Mouse (Mus musculus): Measurements from ENCODE around the gene Arnt2. TPM values are rescaled to one million over a fixed set of nuclear protein-coding genes. Genes with fewer than 3 reads are reported as not detected.

Gene Arnt2
- polyA plus RNA-seq, 1 experiment from 2014 or later = 3.4 TPM

DNA sequence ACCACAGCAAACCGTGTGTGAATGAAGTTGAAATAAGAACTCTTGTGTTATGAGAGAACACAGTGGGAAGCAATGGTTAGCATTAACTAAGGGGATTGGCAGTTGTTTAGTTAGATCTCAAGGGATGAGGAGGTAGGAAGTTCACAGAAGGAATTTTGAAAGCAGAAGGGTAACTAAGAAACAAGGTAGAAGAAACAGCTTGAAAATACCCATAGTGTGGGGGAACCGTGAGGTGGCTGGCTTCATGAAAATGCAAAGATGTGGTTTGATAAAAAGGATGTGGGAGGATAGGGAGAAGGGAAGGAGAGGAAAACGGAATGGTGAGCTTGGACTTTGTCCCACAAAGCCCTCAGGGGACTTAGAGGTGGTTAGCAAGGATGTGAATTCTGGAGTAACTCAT, 125.0 kb downstream of the Arnt2 start:
- 71% methylated on average over 3 of the region's 3 CpGs for WGBS
- no peaks in the 10 kb centered on the region for H3K9me3 ChIP-seq

GRCm38 (mm10) chr7:84282231-84282630, 127.7 kb downstream of the Arnt2 start:
- no peak overlapping the region for H3K4me2 ChIP-seq
- 76% methylated on average over 4 of the region's 4 CpGs for WGBS
- no peak overlapping the region for H3K27ac ChIP-seq (replicated peaks)
- H3K36me3 ChIP-seq = no peaks in the 10 kb centered on the region
- H3K9me3 ChIP-seq = no peaks in the 10 kb centered on the region
- no peak for ATAC-seq (ENCODE audit: extremely low read depth, insufficient number of reproducible peaks, low FRiP score, low TSS enrichment)
- no peaks in the 10 kb centered on the region for H3K27me3 ChIP-seq (replicated peaks)
- H3K4me1 ChIP-seq = no peaks in the 10 kb centered on the region
- H3K4me3 ChIP-seq = no peak overlapping the region
- H3K9ac ChIP-seq = no peak overlapping the region

More for the DNA sequence above, 125.0 kb downstream of the Arnt2 start:
- no peak overlapping the region for H3K4me2 ChIP-seq
- H3K9ac ChIP-seq = no peak overlapping the region
- no peak overlapping the region for H3K27ac ChIP-seq (replicated peaks)
- no peaks in the 10 kb centered on the region for H3K27me3 ChIP-seq (replicated peaks)
- ATAC-seq (ENCODE audit: extremely low read depth, insufficient number of reproducible peaks, low FRiP score, low TSS enrichment) = no peak
- no peaks in the 10 kb centered on the region for H3K4me1 ChIP-seq
- H3K36me3 ChIP-seq = peaks cover 5% of the 10 kb centered on the region; the same call in 1 of the 2 replicates
- no peak overlapping the region for H3K4me3 ChIP-seq

GRCm38 (mm10) chr7:84279231-84279630, 130.7 kb downstream of the Arnt2 start:
- H3K4me3 ChIP-seq = no peak overlapping the region
- ATAC-seq (ENCODE audit: extremely low read depth, insufficient number of reproducible peaks, low FRiP score, low TSS enrichment) = peak; percentile 68; the same call in 1 of the 2 replicates
- no peak overlapping the region for H3K27ac ChIP-seq (replicated peaks)
- H3K36me3 ChIP-seq = no peaks in the 10 kb centered on the region
- H3K9me3 ChIP-seq = no peaks in the 10 kb centered on the region
- no peaks in the 10 kb centered on the region for H3K4me1 ChIP-seq
- no peak overlapping the region for H3K9ac ChIP-seq
- H3K4me2 ChIP-seq = no peak overlapping the region
- 64% methylated on average over 1 of the region's 1 CpGs for WGBS
- H3K27me3 ChIP-seq (replicated peaks) = no peaks in the 10 kb centered on the region

DNA sequence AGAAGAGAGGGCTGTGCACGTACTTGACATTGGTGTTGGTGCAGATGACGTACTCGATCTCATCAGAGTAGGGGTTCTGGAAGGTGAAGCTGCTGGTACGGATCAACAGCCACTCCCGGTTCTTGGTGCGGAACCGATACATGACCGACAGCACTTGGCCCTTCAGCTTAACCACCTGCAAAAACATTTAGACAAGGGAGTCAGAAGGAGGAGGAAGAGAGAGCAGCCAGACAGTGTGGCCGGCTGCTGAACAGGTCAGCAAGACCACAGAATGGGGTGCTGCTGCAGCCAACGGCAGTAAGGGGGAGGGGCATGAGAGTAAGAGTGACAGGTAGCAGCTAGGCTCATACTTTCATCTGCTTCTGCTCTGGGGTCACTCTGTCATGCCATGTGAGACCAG, 134.7 kb downstream of the Arnt2 start:
- Histone ChIP-seq H3K4me1 (peaks cover 7% of the 10 kb centered on the region; the same call in 1 of the 2 replicates), H3K36me3 (no peaks in the 10 kb centered on the region), H3K27ac (replicated peaks) (no peak overlapping the region), H3K4me3 (no peak overlapping the region), H3K4me2 (no peak overlapping the region), H3K9ac (no peak overlapping the region), H3K27me3 (replicated peaks) (no peaks in the 10 kb centered on the region; the same call in 1 of the 2 replicates), H3K9me3 (no peaks in the 10 kb centered on the region)
- 71% methylated on average over 10 of the region's 10 CpGs for WGBS
- ATAC-seq (ENCODE audit: extremely low read depth, insufficient number of reproducible peaks, low FRiP score, low TSS enrichment) = no peak

DNA sequence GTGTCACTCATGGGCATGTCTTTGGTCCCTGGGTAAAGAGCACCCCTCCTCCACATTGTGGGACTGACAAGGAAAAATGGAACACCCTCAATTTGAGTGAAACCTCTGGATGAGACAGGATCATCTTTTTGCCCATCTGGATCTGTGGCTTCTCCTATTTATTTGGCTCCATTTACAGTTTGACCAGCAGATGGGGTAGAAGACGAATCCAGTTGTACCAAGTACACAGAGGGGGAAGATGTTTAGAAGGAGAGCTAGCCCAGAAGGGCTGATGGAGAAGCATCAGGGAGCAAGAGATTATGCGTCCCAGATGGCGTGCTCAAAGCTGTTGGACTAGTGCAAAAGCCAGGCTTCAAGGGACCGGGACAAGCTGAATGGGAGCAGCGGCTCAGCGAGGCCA, 136.0 kb downstream of the Arnt2 start:
- Histone ChIP-seq H3K4me2 (no peak overlapping the region), H3K27ac (replicated peaks) (no peak overlapping the region), H3K9me3 (no peaks in the 10 kb centered on the region), H3K36me3 (no peaks in the 10 kb centered on the region), H3K27me3 (replicated peaks) (no peaks in the 10 kb centered on the region; the same call in 1 of the 2 replicates), H3K4me1 (peaks cover 7% of the 10 kb centered on the region; the same call in 1 of the 2 replicates), H3K4me3 (no peak overlapping the region), H3K9ac (no peak overlapping the region)
- WGBS = 66% methylated on average over 6 of the region's 6 CpGs
- no peak for ATAC-seq (ENCODE audit: extremely low read depth, insufficient number of reproducible peaks, low FRiP score, low TSS enrichment)

DNA sequence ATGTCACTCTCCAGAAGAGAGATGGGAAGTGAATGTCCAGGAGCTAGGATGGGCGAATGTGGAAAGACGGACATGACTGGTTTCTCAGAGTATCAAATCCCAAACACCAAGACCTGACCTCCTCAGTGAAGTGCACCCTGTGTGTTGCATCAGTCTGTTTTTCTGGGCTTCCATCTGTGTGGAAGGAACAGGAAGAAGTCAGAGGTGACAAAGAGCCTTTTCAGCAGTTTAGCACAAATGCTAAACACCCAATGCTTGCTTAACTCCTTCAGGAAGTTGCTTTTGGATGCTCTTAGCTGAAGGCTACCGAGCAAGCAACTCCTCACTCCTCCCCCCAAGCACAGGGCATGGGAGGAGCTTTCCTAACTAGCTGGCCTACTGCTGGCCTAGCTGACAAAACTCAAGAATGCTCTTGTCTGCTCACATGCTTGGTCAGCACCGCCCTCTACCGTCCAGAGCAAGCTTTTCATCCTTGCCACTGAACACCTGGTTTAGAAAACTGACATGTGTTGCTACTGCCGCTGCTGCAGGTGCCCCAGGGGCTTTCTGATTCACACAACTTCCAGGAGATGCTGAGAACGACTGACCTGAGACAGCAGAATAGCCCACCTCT, 137.7 kb downstream of the Arnt2 start:
- H3K27ac ChIP-seq (replicated peaks) = 0 out of 2 replicates have a peak overlapping the region, but pooled peaks have one; percentile 15

GRCm38 (mm10) chr7:84271429-84271828, 138.5 kb downstream of the Arnt2 start:
- Histone ChIP-seq H3K36me3 (no peaks in the 10 kb centered on the region), H3K9me3 (no peaks in the 10 kb centered on the region), H3K4me3 (no peak overlapping the region), H3K9ac (no peak overlapping the region), H3K27ac (replicated peaks) (no peak overlapping the region), H3K27me3 (replicated peaks) (no peaks in the 10 kb centered on the region; the same call in 1 of the 2 replicates), H3K4me2 (no peak overlapping the region), H3K4me1 (peaks cover 7% of the 10 kb centered on the region; the same call in 1 of the 2 replicates)
- no peak for ATAC-seq (ENCODE audit: extremely low read depth, insufficient number of reproducible peaks, low FRiP score, low TSS enrichment)
- 87% methylated on average over 5 of the region's 5 CpGs for WGBS

More for the DNA sequence above, 137.7 kb downstream of the Arnt2 start:
- peak; percentile 68; the same call in 1 of the 2 replicates for ATAC-seq (ENCODE audit: extremely low read depth, insufficient number of reproducible peaks, low FRiP score, low TSS enrichment)
- 20% methylated on average over 7 of the region's 7 CpGs for WGBS
- no peaks in the 10 kb centered on the region; the same call in 1 of the 2 replicates for H3K27me3 ChIP-seq (replicated peaks)
- no peak overlapping the region for H3K4me2 ChIP-seq
- H3K36me3 ChIP-seq = no peaks in the 10 kb centered on the region
- no peaks in the 10 kb centered on the region for H3K9me3 ChIP-seq
- no peak overlapping the region for H3K9ac ChIP-seq
- no peak overlapping the region for H3K4me3 ChIP-seq
- peaks cover 7% of the 10 kb centered on the region; the same call in 1 of the 2 replicates for H3K4me1 ChIP-seq

GRCm38 (mm10) chr7:84263466-84263865, 146.5 kb downstream of the Arnt2 start:
- no peaks in the 10 kb centered on the region for H3K27me3 ChIP-seq (replicated peaks)
- no peak for ATAC-seq (ENCODE audit: extremely low read depth, insufficient number of reproducible peaks, low FRiP score, low TSS enrichment)
- 77% methylated on average over 4 of the region's 4 CpGs for WGBS

DNA sequence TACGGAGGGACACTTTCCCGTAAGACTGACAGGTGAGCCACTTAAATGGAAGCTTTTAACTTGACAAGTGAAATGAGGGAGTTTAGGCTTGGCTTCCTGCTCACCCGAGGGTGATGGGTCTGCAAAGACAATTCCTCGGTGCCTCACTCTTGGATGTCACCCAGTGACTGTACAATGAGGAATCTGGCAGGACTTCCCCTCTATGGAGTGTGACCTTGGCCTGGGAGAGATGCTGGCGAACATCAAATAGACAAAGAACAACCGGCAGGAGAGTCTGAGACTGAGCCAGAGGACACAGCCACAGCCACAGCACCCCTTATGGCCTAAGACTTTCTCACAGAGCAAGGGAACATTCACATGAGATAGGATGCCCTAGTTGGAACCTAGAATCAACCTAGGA, 148.6 kb downstream of the Arnt2 start:
- Histone ChIP-seq H3K4me3 (no peak overlapping the region), H3K27ac (replicated peaks) (no peak overlapping the region), H3K4me1 (peaks cover 5% of the 10 kb centered on the region), H3K27me3 (replicated peaks) (no peaks in the 10 kb centered on the region), H3K9me3 (no peaks in the 10 kb centered on the region), H3K9ac (no peak overlapping the region), H3K4me2 (no peak overlapping the region), H3K36me3 (peaks cover 13% of the 10 kb centered on the region)
- WGBS = 48% methylated on average over 6 of the region's 6 CpGs
- no peak for ATAC-seq (ENCODE audit: extremely low read depth, insufficient number of reproducible peaks, low FRiP score, low TSS enrichment)

More at GRCm38 (mm10) chr7:84263466-84263865, 146.5 kb downstream of the Arnt2 start:
- no peak overlapping the region for H3K9ac ChIP-seq
- peaks cover 4% of the 10 kb centered on the region; the same call in 1 of the 2 replicates for H3K4me1 ChIP-seq
- no peak overlapping the region for H3K4me3 ChIP-seq
- H3K9me3 ChIP-seq = no peaks in the 10 kb centered on the region
- peaks cover 13% of the 10 kb centered on the region for H3K36me3 ChIP-seq
- no peak overlapping the region for H3K4me2 ChIP-seq
- H3K27ac ChIP-seq (replicated peaks) = no peak overlapping the region

DNA sequence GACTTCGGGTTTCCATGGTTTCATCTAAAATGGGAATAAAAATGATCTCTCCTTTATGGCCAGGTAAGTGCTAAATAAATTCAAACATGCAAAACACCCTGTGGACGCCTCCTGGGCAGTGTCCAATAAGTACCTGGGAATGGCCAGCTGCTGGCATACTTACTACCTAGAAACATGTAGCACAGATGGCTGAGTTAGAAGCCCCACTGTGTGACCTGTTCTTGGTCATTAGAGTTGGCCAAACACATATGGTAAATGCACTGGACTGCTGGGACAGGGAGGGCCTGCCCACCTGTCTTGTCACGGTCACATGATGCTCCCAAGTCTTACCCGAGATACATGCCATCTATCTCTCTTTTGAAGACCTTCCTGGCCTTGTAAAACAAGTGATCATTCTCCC, 149.6 kb downstream of the Arnt2 start:
- ATAC-seq (ENCODE audit: extremely low read depth, insufficient number of reproducible peaks, low FRiP score, low TSS enrichment) = no peak
- no peak overlapping the region for H3K4me2 ChIP-seq
- H3K9me3 ChIP-seq = no peaks in the 10 kb centered on the region
- peaks cover 13% of the 10 kb centered on the region for H3K36me3 ChIP-seq
- no peaks in the 10 kb centered on the region for H3K27me3 ChIP-seq (replicated peaks)
- H3K4me3 ChIP-seq = no peak overlapping the region
- no peak overlapping the region for H3K27ac ChIP-seq (replicated peaks)
- peaks cover 8% of the 10 kb centered on the region for H3K4me1 ChIP-seq
- no peak overlapping the region for H3K9ac ChIP-seq
- 81% methylated on average over 4 of the region's 4 CpGs for WGBS

- H3K27me3 ChIP-seq (replicated peaks) = no peaks in the 10 kb centered on the region
- H3K27ac ChIP-seq (replicated peaks) = no peak overlapping the region
- H3K4me2 ChIP-seq = no peak overlapping the region
- H3K4me3 ChIP-seq = no peak overlapping the region
- 63% methylated on average over 4 of the region's 4 CpGs for WGBS
- H3K9me3 ChIP-seq = no peaks in the 10 kb centered on the region
- peaks cover 13% of the 10 kb centered on the region for H3K36me3 ChIP-seq
- H3K9ac ChIP-seq = no peak overlapping the region
- no peak for ATAC-seq (ENCODE audit: extremely low read depth, insufficient number of reproducible peaks, low FRiP score, low TSS enrichment)
- peaks cover 8% of the 10 kb centered on the region for H3K4me1 ChIP-seq
Measured at GRCm38 (mm10) chr7:84259309-84259985, 150.5 kb downstream of the Arnt2 start.

Measured in heart, embryonic 13.5 days (tissue).